Mouse (Mus musculus): Measurements from ENCODE around the gene Gm13279.
A peak's percentile ranks its signal among the peaks of the same experiment; 100 is the strongest.
"Not testable (repeated sequence)": the region's sequence is repeated elsewhere in the genome, so short reads cannot be mapped to it uniquely, and the experiment has no call there.

The Gm13279 gene

GRCm38 (mm10) chr4:88797097-88797496, at the start of gene Gm13279:
Gene Gm13279, plus strand, starts transcription at chr4:88797397.
- not testable (repeated sequence) for DNase-seq

DNA sequence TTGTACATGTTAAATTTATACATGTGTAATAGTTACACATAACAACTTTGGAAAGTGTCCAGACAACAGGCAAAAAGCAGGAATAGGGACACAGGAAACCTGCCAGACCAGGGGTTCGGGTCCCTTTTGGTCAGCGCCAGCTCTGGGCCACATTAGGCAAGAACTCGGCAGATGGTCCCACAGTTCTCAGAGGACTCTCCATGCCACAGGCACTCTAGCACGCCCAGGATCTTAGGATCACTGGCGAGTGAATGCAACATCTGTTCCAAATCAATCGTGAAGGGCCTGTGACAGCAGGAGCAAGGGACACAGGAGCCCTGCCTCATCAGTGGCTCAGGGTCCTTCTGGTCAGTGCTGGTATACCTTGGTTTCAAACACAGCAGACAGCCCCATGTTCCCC, 47.3 kb upstream of the Gm13279 start:
- no peak for DNase-seq

- peak; percentile 79 for DNase-seq
Measured at GRCm38 (mm10) chr4:88754818-88755340, 42.3 kb upstream of the Gm13279 start, which contains the start of gene Gm13271. Gene Gm13271, plus strand, starts transcription at chr4:88754868.

DNA sequence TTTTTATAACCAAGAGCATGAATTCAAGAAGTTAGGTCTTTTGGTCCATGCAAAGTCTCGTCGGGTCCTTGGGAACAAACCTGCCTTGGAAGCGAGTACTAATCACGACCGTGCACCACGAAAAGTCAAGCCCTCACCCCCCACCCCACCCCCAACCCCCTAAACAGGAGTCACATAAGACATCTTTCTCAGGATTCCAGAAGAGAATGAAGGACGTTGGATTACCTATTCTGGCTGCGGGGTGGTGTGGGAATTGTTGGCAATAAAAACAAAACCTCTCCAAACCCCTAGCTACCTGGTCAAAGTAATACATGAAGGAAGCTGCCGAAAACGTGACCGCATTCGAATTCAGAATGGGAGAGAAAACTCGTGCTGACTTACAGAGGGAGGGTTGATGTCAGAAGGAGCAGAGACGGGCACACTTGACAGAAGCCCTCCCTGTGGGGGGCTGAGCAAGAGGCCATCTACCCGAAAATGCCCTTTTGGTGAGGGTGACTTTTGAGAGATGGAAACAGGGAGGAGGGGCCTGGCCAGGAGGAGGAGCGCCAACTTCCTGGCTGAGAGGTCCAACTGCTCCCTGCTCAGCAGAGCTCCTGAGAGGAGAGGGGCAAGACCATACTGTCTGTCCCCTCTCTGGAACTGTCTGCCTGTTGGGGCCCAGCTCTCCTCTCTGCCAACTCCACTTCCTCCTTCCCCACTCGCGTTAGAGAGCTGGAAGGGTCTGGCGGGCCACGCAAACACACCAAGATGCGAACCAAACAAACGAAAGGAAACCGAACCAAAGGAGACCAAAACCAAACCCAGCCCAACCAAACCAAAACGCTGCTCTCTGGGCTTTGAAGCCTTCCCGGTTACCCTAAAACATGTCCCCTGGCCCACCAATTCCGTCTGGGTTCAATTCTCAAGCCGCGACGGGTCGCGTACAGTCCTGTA, 40.4 kb upstream of the Gm13279 start:
- DNase-seq, result not testable (repeated sequence)

- peak; percentile 94 for DNase-seq
Measured at GRCm38 (mm10) chr4:88757628-88758031, 39.6 kb upstream of the Gm13279 start.

DNA sequence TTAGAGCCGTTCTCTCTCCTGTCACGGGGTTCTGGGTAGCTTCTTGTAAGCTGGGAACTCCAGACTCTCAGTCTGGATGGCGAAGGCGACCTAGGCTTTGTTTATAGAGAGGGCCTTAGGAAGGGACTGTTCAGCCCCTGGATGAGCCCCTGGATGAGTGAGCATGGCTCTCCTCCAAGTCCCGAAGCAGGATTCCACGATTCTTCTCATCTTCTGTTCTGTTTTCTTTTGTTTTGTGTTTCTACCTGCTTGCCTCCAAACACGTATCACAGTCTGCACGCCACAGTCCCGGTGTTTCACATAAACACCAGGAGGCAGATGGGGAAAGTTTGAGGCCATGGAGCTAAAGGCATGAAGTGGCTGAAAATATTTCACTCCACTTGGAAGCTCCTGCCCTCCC, 38.4 kb upstream of the Gm13279 start:
- DNase-seq, result peak; percentile 23

GRCm38 (mm10) chr4:88759610-88760268, 37.5 kb upstream of the Gm13279 start, which contains the start of gene Gm13283:
Gene Gm13283, plus strand, starts transcription at chr4:88760119.
- DNase-seq, result peak; percentile 37

GRCm38 (mm10) chr4:88760431-88760830, 36.8 kb upstream of the Gm13279 start:
- peak; percentile 87 for DNase-seq

DNA sequence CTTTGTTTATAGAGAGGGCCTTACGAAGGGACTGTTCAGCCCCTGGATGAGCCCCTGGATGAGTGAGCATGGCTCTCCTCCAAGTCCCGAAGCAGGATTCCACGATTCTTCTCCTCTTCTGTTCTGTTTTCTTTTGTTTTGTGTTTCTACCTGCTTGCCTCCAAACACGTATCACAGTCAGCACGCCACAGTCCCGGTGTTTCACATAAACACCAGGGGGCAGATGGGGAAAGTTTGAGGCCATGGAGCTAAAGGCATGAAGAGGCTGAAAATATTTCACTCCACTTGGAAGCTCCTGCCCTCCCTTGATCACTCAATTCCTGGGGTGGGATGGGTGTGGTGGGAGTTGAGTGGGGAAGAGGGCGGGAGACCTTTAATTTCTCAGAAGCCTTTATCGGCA, 35.4 kb upstream of the Gm13279 start:
- peak; percentile 69 for DNase-seq

- DNase-seq, result peak; percentile 31
Measured at GRCm38 (mm10) chr4:88762341-88762740, 34.9 kb upstream of the Gm13279 start.

- DNase-seq, result peak; percentile 82
Measured at GRCm38 (mm10) chr4:88763384-88764018, 33.7 kb upstream of the Gm13279 start.

DNA sequence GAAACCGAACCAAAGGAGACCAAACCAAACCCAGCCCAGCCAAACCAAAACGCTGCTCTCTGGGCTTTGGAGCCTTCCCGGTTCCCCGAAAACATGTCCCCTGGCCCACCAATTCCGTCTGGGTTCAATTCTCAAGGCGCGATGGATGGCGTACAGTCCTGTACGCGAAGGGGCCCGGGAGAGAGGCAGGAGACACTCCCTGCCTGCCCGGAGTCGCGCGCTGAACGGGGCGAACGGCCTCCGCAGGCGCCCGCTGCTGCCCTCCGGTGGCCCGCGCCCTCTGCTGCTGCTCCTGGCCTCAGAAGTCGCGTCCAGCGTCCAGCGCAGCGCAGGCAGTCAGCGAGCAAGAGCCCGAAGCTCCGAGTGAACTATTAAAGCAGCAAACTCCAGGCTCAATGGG, 23.7 kb upstream of the Gm13279 start, which contains the start of gene Gm13290:
Gene Gm13290 (plus strand): TSS at position 301 of the 400 bp plus-strand sequence.
- not testable (repeated sequence) for DNase-seq

- DNase-seq, result not testable (repeated sequence)
Measured at GRCm38 (mm10) chr4:88776622-88777021, 20.6 kb upstream of the Gm13279 start, which contains the start of gene Gm13289. Gene Gm13289, plus strand, starts transcription at chr4:88776922.

- not testable (repeated sequence) for DNase-seq
Measured at GRCm38 (mm10) chr4:88779550-88779949, 17.6 kb upstream of the Gm13279 start, which contains the start of gene Gm13272. Gene Gm13272, plus strand, starts transcription at chr4:88779850.

GRCm38 (mm10) chr4:88780320-88780719, 16.9 kb upstream of the Gm13279 start:
- DNase-seq, result peak; percentile 8

DNA sequence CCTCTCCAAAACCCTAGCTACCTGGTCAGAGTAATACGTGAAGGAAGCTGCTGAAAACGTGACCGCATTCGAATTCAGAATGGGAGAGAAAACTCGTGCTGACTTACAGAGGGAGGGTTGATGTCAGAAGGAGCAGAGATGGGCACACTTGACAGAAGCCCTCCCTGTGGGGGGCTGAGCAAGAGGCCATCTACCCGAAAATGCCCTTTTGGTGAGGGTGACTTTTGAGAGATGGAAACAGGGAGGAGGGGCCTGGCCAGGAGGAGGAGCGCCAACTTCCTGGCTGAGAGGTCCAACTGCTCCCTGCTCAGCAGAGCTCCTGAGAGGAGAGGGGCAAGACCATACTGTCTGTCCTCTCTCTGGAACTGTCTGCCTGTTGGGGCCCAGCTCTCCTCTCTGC, 15.4 kb upstream of the Gm13279 start, which contains the start of gene Ifnz:
Gene Ifnz (plus strand): TSS at position 301 of the 400 bp plus-strand sequence.
- DNase-seq, result not testable (repeated sequence)

- DNase-seq, result peak; percentile 35
Measured at GRCm38 (mm10) chr4:88782335-88782734, 14.9 kb upstream of the Gm13279 start.

DNA sequence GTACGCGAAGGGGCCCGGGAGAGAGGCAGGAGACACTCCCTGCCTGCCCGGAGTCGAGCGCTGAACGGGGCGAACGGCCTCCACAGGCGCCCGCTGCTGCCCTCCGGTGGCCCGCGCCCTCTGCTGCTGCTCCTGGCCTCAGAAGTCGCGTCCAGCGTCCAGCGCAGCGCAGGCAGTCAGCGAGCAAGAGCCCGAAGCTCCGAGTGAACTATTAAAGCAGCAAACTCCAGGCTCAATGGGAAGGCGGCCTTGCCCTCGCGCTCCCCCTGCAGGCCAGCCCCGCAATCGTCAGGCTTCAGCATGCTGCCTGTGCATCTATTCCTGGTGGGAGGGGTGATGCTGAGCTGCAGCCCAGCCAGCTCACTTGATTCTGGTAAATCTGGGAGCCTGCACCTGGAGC, 11.8 kb upstream of the Gm13279 start, which contains the start of gene Gm13276:
Gene Gm13276 (plus strand): TSS at position 301 of the 400 bp plus-strand sequence.
- not testable (repeated sequence) for DNase-seq

DNA sequence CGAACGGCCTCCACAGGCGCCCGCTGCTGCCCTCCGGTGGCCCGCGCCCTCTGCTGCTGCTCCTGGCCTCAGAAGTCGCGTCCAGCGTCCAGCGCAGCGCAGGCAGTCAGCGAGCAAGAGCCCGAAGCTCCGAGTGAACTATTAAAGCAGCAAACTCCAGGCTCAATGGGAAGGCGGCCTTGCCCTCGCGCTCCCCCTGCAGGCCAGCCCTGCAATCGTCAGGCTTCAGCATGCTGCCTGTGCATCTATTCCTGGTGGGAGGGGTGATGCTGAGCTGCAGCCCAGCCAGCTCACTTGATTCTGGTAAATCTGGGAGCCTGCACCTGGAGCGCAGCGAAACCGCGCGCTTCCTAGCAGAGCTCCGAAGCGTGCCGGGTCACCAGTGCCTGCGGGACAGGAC, 8.8 kb upstream of the Gm13279 start, which contains the start of gene Gm13277:
Gene Gm13277 (plus strand): TSS at position 231 of the 400 bp plus-strand sequence.
- DNase-seq, result peak; percentile 79

GRCm38 (mm10) chr4:88791250-88791649, 5.9 kb upstream of the Gm13279 start, which contains the start of gene Gm13278:
Gene Gm13278, plus strand, starts transcription at chr4:88791550.
- not testable (repeated sequence) for DNase-seq

- DNase-seq, result peak; percentile 77
Measured at GRCm38 (mm10) chr4:88793936-88794675, 3.1 kb upstream of the Gm13279 start, which contains the start of gene Gm13275. Gene Gm13275, plus strand, starts transcription at chr4:88794487.
